Mouse (Mus musculus): ENCODE measurements at regions not wholly inside any gene's neighbourhood (a gene's known extent, or its start where the extent isn't known, plus 50 kb on each side); places are given as distances from the start of the nearest gene placed in this dataset.

DNA sequence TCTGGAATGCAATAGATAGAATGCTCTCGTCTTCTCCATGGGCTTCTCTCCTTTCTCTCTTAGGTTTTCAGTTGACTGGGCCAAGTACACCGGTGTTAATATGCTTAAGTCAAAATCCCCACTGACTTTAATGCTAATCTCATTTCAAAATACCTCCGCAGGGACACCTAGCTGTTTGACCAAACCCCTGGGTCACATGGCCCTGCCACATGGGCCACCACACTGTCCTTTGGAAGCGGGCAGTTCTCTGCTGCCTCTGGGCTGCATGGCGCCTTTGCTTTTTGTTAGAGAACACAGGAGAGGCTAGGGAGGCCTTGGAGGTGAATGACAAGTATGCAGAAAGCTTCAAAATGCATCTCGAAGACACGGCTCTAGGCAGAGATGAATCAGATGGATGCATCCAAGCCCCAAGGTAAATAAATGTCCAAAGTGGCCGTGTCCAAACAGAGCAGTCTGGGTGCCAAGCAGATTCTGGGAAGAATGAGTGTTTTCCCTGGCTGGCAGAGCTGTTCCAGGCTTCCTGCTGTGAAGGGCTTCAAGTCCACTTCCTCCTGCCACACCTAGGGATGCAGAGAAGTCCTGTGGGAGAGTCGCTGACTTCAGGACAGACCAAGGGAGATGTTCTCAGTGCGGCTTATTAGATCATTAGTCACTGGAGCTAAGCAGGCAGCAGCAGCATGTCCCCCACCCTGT is 147.4 kb upstream of the Klf14 start:
- no peak for DNase-seq (ENCODE audit: extremely low read depth, insufficient read length, low spot score)

DNA sequence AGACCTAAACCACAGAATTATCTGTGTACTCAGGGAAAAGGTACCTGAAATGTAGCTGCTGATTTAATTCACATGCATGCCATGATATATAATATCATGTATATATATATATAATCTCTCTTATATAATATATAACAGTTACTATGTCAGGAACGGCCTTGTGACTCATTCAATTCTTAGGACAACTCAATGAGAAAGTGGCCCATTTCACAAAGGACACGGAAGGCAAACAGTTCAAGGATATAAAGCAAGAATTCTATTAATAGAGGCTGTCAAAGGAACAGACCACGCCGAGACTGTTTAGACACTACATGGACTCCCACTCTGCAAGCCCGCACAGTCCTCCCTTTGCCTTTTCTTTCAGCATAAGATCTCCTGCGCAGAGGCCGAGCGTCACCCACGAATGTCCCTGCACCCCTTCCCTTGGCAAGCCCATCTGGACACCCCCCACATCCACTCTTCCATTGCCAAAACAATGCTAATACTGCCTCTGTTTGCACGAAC is 148.0 kb upstream of the Klf14 start:
- DNase-seq (ENCODE audit: extremely low read depth, insufficient read length, low spot score): no peak

DNA sequence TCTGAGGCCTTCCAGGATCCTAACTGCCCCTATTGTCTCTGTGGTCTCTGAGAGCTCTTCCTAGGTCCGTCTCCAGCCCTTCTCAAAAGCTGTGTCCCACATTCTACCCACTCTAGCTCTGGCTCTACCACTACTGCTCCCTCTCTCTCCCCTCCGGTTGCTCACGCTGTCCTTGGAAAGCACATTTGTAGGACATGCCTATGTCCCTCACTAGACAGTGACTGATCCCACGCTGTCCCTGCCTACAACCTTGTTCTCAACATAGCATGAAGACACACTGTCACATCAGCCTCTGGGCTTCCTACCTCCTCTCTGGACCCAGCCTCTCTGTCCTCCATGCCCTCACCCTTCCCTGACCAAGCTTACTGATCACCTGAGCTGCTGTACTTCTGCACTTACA is 148.5 kb upstream of the Klf14 start:
- no peak for DNase-seq (ENCODE audit: extremely low read depth, insufficient read length, low spot score)

GRCm38 (mm10) chr6:31107916-31108685 is 149.2 kb upstream of the Klf14 start:
- DNase-seq (ENCODE audit: extremely low read depth, insufficient read length, low spot score): peak; percentile 66

GRCm38 (mm10) chr6:31109604-31110003 is 150.7 kb upstream of the Klf14 start:
- no peak for DNase-seq (ENCODE audit: extremely low read depth, insufficient read length, low spot score)

DNA sequence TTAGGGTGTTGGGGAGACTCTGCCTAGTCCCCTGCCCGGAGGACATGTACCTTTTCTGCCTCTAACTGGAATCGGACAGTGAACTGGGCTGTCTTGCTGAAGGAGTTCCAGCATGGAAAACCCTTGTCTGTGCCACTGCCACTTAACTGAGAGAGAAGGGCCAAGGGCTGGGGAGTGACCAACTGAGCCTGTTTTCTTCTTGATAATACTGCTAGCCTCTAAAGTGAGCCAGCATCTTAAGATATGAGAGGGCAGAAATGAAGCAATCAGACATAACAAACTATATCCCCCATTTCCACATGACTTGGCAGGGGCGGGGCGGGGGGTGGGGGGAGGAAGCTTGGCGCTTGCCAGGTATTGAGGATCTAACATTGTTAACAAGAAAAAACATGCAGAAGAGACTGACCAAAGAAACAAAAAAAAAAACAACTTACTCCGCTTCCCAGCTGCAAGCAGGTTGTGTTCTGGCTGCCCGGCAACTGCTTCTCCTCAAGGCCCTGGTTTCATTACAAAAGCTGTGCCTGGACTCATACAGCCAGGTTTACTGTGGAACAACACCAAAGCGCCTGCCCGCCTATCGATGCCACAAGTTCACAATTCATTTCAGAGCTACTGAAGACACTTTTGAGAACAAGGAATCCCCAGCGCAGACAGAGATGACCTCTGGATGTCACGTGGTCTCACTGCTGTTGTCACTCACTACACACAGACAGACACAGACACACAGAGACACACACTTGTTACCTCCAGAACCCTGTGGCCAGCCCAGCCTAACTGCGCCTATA is 153.6 kb upstream of the Klf14 start:
- no peak for DNase-seq (ENCODE audit: extremely low read depth, insufficient read length, low spot score)

GRCm38 (mm10) chr6:31113558-31114326 is 154.9 kb upstream of the Klf14 start:
- no peak for DNase-seq (ENCODE audit: extremely low read depth, insufficient read length, low spot score)

DNA sequence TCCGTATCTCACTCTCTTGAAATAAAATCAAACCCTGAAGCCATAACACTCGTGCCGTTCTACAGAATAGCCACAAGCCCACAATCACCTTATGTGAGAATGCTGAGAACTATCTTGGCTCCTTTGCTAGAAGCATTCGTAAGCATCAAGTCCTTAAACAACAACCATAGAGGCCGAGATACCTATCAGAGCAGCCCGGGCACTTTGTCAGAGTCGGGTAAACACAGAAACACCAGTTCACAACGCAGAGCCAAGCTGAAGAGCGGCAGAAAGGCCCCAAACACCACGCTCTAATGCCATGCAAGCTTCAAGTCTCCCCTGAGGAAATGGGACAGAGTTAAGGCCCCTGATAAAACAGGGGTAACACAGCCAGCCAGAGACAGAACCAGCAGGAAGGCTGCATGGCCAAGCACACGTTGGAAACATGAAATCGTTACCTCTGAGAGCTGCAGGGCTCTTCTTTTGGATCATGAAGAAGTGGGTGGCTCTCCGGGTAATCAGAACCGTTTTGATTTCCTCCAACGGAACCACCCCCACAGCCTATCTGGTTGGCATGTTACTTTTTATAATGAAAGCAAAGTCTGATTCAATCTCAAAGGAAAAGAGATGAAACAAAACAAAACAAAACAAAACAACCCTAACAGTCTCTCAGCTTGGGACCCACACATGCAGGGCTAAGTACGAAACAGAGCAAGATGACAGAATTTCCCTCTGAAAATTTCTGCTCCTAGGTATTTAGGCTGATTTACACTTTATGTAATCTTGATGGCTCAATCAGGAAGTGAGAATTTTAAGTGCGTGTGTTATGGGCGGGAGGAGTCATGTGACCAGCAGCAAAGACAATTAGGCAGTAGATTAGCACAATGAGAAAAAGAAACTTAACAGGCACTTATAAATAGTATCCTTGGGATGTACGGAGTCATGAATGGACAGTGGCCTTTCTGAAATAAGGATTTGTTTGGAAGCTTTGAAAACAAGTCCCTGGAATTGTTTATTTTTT is 155.8 kb upstream of the Klf14 start:
- no peak for DNase-seq (ENCODE audit: extremely low read depth, insufficient read length, low spot score)

GRCm38 (mm10) chr6:31115566-31115965 is 156.7 kb upstream of the Klf14 start:
- no peak for DNase-seq (ENCODE audit: extremely low read depth, insufficient read length, low spot score)

DNA sequence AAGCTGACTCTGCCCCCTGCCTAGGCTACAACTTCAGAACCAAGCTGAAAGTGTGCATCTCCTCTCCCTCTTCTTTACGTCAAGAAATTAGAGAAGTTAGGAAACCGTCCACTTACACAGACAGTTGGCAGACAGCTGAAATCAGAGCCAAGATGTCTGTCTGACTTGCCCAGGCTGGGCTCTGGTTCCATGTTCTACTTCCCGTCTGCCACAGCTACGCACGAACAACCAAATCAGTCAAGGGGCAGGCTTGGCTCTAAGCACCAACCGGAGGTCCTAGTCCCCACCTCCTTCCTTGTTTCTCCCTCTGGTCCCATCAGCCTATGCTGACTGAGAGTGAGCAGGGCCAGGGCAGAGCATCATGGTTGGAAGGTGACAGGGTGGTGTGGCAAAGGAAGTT is 157.5 kb upstream of the Klf14 start:
- no peak for DNase-seq (ENCODE audit: extremely low read depth, insufficient read length, low spot score)

- DNase-seq (ENCODE audit: extremely low read depth, insufficient read length, low spot score): no peak
These were observed 158.8 kb upstream of the Klf14 start for GRCm38 (mm10) chr6:31117666-31118065.

DNA sequence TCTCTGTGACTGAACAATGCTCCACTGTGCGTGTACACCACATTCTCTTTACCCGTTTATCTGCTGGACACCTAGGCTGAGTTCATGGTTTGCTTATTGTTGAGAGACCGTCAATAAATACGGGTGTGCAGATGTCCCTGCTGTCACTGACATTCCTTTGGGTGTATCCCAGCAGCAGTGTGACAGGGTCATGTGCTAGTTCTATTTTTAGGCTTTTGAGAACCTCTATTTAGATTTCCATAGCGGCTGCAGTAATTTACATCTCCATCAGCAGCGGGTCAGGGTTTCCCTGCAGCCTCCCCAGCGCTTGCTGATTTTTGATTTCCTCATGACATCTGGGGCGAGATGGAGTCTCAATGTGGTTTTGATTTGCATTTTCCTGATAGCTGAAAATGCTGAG is 162.1 kb upstream of the Klf14 start:
- no peak for DNase-seq (ENCODE audit: extremely low read depth, insufficient read length, low spot score)

- DNase-seq (ENCODE audit: extremely low read depth, insufficient read length, low spot score): no peak
These were observed 164.0 kb upstream of the Klf14 start for GRCm38 (mm10) chr6:31122895-31123294.

GRCm38 (mm10) chr6:31123342-31123990 is 164.6 kb upstream of the Klf14 start:
- no peak for DNase-seq (ENCODE audit: extremely low read depth, insufficient read length, low spot score)

DNA sequence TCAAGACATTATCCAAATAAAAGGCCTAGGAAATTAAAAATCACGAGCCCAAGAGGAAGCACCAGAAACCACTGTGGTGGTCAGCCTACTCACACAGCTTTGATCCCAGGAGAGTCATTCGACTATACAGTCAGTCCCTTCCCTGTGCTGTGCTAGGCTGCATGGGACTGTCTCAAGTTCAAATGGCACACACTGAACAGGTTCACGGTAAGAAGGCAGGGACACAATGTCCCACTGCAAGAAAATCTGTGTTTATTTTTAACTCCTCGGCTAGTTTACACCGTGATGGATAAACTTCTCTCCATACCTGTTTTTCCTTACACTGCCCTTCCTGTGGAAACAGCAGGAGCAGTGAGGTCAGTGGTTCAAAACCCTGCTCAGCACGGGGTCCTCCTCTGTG is 165.2 kb upstream of the Klf14 start:
- DNase-seq (ENCODE audit: extremely low read depth, insufficient read length, low spot score): no peak

GRCm38 (mm10) chr6:31124872-31125271 is 166.0 kb upstream of the Klf14 start:
- no peak for DNase-seq (ENCODE audit: extremely low read depth, insufficient read length, low spot score)

DNA sequence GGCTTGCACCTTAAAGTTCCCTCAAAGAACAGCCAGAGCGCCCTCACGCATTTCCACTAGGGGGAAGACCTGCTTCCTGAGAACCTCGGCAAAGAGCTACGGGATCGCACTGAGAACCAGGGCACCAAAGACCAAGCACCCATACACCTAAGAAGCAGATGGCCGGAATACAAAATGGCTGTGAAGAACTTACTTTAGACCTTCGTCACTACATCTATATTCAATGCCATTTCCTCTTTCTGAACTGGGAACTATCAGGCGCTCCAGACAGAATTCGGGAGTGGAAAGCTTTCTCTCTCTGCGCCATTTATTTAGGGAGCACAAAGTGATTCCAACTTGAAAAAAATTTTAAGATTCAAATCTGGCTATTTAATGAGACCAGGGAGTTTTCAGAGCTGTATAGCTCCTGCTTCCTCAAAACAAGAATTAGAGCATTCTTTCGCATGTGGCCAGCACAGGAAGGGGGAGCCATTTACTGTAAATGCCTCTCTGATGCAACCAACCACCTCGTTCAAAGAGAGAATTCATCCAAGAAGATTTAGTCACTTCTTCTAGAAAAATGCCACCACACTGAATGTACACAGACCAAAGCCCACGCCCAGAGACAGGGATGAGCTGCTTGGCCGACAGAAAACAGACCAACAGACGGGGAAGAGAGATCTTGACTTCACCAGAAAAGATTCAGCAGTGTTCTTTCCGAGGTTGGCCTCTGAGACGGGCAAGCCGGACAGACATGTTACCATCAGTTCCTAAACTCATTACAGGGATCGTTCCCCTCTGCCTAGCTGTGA is 166.6 kb upstream of the Klf14 start:
- DNase-seq (ENCODE audit: extremely low read depth, insufficient read length, low spot score): peak; percentile 65

Data from 3134 (cell line).